Mouse (Mus musculus) embryonic fibroblast, embryonic 13.5 days (primary cell): ENCODE data around the gene Eif2ak3. TPM values are rescaled to one million over a fixed set of nuclear protein-coding genes. Genes with fewer than 3 reads are reported as not detected.

Source experiments
- H3K27ac ChIP-seq: 2 replicates; pipeline ENCODE4 v1.5.1; 2012; ENCODE audit warnings: low read length, control low read depth, inconsistent platforms; ENCODE audit not compliant: insufficient read depth
- H3K4me1 ChIP-seq: 2 replicates; pipeline ENCODE4 v1.6.1; 2011; ENCODE audit warnings: low read length; ENCODE audit not compliant: control insufficient read depth, insufficient read depth
- H3K4me3 ChIP-seq: 2 replicates; pipeline ENCODE4 v1.5.1; 2011; ENCODE audit warnings: mild to moderate bottlenecking, control low read depth, low read length; ENCODE audit not compliant: insufficient read depth
- CTCF ChIP-seq: IDR thresholded peaks from 2 replicates; pipeline ENCODE4 v1.5.1; 2011; ENCODE audit warnings: mild to moderate bottlenecking, control low read depth, low read length, moderate library complexity, borderline replicate concordance; ENCODE audit not compliant: insufficient read depth
- POLR2A ChIP-seq: IDR thresholded peaks from 2 replicates; pipeline ENCODE4 v1.6.1; 2011; ENCODE audit warnings: low read depth, mild to moderate bottlenecking, control low read depth, low read length, moderate library complexity
- polyA plus RNA-seq: library from polyadenylated mRNA; stranded (reverse); fragments of >200 nt; gene quantifications from 2 replicates; pipeline ENCODE4 v1.2.4, GENCODE M21; 2011; ENCODE audit warnings: low read depth; ENCODE audit not compliant: missing spikeins, insufficient read length

The Eif2ak3 gene
- polyA plus RNA-seq, 1 experiment = 23.8 TPM

- TF ChIP-seq POLR2A = no peak
- TF ChIP-seq CTCF = peak; percentile 59
- Histone ChIP-seq H3K27ac (no peak overlapping the region), H3K4me3 (no peak overlapping the region), H3K4me1 (peaks cover 3% of the 10 kb centered on the region; the same call in 1 of the 2 replicates)
Measured at GRCm38 (mm10) chr6:70880714-70881304, 36.5 kb downstream of the Eif2ak3 start.

GRCm38 (mm10) chr6:70887993-70888392 is 43.7 kb downstream of the Eif2ak3 start:
- no peak for TF ChIP-seq POLR2A
- no peak for TF ChIP-seq CTCF
- no peak overlapping the region for H3K4me3 ChIP-seq
- no peaks in the 10 kb centered on the region for H3K4me1 ChIP-seq
- H3K27ac ChIP-seq = no peak overlapping the region

DNA sequence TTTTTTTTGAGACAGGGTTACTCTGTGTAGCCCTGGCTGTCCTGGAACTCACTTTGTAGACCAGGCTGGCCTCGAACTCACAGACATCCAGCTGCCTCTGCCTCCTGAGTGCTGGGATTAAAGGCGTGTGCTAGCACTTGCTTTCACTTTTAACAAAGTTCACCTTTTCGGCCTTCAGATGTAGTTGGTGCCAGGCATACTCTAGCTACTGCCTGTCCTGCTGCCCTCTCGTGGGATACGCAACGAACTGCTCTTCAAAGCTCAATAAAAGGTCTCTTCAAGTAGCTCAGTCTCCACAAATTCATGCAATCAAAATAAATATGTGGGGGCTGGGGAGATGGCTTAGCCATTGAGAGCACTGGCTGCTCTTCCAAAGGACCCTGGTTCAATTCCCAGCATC is 53.9 kb downstream of the Eif2ak3 start:
- Histone ChIP-seq H3K27ac (no peak overlapping the region), H3K4me1 (no peaks in the 10 kb centered on the region), H3K4me3 (no peak overlapping the region)
- no peak for TF ChIP-seq POLR2A

- Histone ChIP-seq H3K4me3 (no peak overlapping the region), H3K4me1 (no peaks in the 10 kb centered on the region), H3K27ac (no peak overlapping the region)
- TF ChIP-seq CTCF (no peak), POLR2A (no peak)
Measured at GRCm38 (mm10) chr6:70899594-70900003, 55.3 kb downstream of the Eif2ak3 start.

GRCm38 (mm10) chr6:70903689-70904088 is 59.4 kb downstream of the Eif2ak3 start:
- no peaks in the 10 kb centered on the region for H3K4me1 ChIP-seq
- no peak overlapping the region for H3K27ac ChIP-seq
- TF ChIP-seq CTCF (no peak), POLR2A (no peak)
- H3K4me3 ChIP-seq = no peak overlapping the region

DNA sequence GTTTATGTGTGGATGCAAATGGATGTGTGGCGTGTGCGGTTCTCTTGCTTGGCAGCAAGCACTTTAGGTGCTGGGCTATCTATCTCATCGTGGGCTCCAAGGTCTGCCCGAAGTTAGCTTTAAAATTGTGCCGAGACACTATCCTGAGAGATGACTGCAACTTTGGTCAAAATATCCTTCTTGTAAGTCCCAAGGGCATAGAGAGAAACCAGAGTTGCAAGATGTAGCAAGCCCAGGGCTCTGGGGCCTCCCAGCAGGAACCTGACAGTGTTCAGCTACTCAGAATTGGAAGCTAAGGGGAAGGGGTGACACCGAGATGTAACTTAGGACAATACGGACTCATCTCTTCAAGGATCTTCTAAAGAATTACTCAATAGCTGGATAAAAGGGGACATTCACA is 65.3 kb downstream of the Eif2ak3 start:
- Histone ChIP-seq H3K27ac (no peak overlapping the region), H3K4me3 (no peak overlapping the region), H3K4me1 (peaks cover 7% of the 10 kb centered on the region)
- no peak for TF ChIP-seq CTCF
- TF ChIP-seq POLR2A = no peak

- TF ChIP-seq CTCF = no peak
- TF ChIP-seq POLR2A = no peak
- Histone ChIP-seq H3K4me3 (no peak overlapping the region), H3K27ac (no peak overlapping the region), H3K4me1 (peaks cover 7% of the 10 kb centered on the region)
Measured at GRCm38 (mm10) chr6:70910285-70910684, 66.0 kb downstream of the Eif2ak3 start.

- Histone ChIP-seq H3K4me1 (peaks cover 7% of the 10 kb centered on the region), H3K27ac (no peak overlapping the region), H3K4me3 (no peak overlapping the region)
- TF ChIP-seq CTCF (no peak), POLR2A (no peak)
Measured at GRCm38 (mm10) chr6:70911668-70912395, 67.5 kb downstream of the Eif2ak3 start.

DNA sequence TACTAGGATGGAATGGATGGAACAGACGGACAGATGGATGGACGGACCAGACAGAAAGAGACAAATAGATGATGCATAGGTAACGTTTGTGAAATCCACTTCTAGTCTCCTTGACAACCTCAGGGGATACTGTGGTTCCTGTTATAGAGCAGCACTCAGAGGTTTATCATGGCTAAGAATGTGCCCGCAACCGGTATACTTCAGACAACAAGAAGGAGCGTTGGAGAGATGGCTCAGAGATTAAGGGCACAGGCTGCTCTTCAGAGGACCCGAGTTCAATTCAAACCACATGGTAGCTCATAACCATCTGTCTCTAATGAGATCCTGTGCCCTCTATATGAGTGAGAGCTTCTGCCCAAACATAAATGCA is 68.1 kb downstream of the Eif2ak3 start:
- H3K27ac ChIP-seq = no peak overlapping the region
- H3K4me3 ChIP-seq = no peak overlapping the region
- peaks cover 7% of the 10 kb centered on the region for H3K4me1 ChIP-seq
- TF ChIP-seq POLR2A (no peak), CTCF (no peak)

DNA sequence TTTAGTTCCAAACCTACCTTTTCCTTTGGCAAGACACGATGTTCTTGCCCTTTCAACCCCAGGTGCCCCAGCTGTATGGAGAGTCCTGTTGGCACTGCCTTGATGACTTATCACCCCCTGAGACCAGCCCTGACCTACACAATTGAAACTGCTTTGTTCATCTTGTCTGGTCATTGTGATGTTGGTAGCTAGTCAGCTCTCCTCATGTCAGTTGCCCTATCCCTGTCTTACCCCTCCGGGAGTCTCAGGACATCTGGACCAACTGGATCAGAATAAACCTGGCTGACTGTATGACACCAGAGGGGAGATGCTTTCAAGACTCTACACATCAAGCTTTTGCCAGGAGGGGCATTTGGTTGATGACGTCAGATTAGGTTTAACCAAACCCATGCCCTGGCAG is 74.5 kb downstream of the Eif2ak3 start, which contains the start of gene Tex37:
Tex37 (minus strand) TSS at position 101 of the 400 bp plus-strand sequence.
- TF ChIP-seq POLR2A = no peak
- TF ChIP-seq CTCF = no peak
- Histone ChIP-seq H3K27ac (no peak within 1 kb of the TSS), H3K4me1 (no peaks in the 10 kb centered on the region), H3K4me3 (no peak within 1 kb of the TSS)
